Mouse (Mus musculus) embryonic facial prominence, embryonic 14.5 days (tissue): ENCODE results near the gene Gm4881. TPM values are rescaled to one million over a fixed set of nuclear protein-coding genes. Genes with fewer than 3 reads are reported as not detected.

Experiments used
- ATAC-seq: fragments of 200-750 bp; cut with Nextera tagmentation; 2 replicates; pipeline ENCODE4 v1.8.0; 2017; ENCODE audit warnings: low read depth, moderate number of reproducible peaks, moderate TSS enrichment
- DNase-seq: peaks from one replicate; pipeline ENCODE4 v3.0.0-alpha.2; 2015; ENCODE audit warnings: low spot score
- H3K27ac ChIP-seq: fragments of 300-500 bp; sonication (generic); replicated peaks from 2 replicates; pipeline ENCODE4 v1.5.1; 2014; ENCODE audit warnings: low read depth, mild to moderate bottlenecking, low read length, moderate library complexity
- H3K27me3 ChIP-seq: fragments of 300-500 bp; sonication (generic); replicated peaks from 2 replicates; pipeline ENCODE4 v1.6.1; 2014; ENCODE audit warnings: low read length; ENCODE audit not compliant: control insufficient read depth, insufficient read depth
- H3K36me3 ChIP-seq: fragments of 300-500 bp; sonication (generic); 2 replicates; pipeline ENCODE4 v1.6.1; 2014; ENCODE audit warnings: low read length, mixed read lengths; ENCODE audit not compliant: control insufficient read depth, insufficient read depth
- H3K4me1 ChIP-seq: fragments of 300-500 bp; sonication (generic); 2 replicates; pipeline ENCODE4 v1.6.1; 2014; ENCODE audit warnings: antibody characterized with exemption, low read length; ENCODE audit not compliant: control insufficient read depth, insufficient read depth
- H3K4me2 ChIP-seq: fragments of 300-500 bp; sonication (generic); 2 replicates; pipeline ENCODE4 v1.6.1; 2014; ENCODE audit warnings: low read depth, mild to moderate bottlenecking, low read length, moderate library complexity, mixed read lengths
- H3K4me3 ChIP-seq: fragments of 300-500 bp; sonication (generic); 2 replicates; pipeline ENCODE4 v1.5.1; 2014; ENCODE audit warnings: low read depth, mild to moderate bottlenecking, low read length
- H3K9ac ChIP-seq: fragments of 300-500 bp; sonication (generic); 2 replicates; pipeline ENCODE4 v1.6.1; 2014; ENCODE audit warnings: low read depth, mild to moderate bottlenecking, low read length, moderate library complexity, mixed read lengths
- H3K9me3 ChIP-seq: fragments of 300-500 bp; sonication (generic); 2 replicates; pipeline ENCODE4 v1.6.1; 2016; ENCODE audit warnings: low read length; ENCODE audit not compliant: control insufficient read depth
- whole genome bisulfite sequencing: fragments of 180-500 bp; shearing (Covaris S2); extraction: QIAGEN DNeasy Blood & Tissue Kit; methylation state at CpG from one replicate; pipeline ENCODE4 v1.1.7; 2014; 5-methylcytosine and 5-hydroxymethylcytosine counted together
- polyA plus RNA-seq: library from polyadenylated mRNA; unstranded; fragments of >200 nt; fragmentation: Nextera tagmentation; extraction: Ambion mirVana; gene quantifications from 2 replicates; pipeline ENCODE4 v1.2.1, GENCODE M21; 2014

Gene Gm4881
- polyA plus RNA-seq, 1 experiment from 2014 or later: not detected

- no peak for DNase-seq
These were observed 57.2 kb downstream of the Gm4881 start for GRCm38 (mm10) chr7:24887096-24887495.

DNA sequence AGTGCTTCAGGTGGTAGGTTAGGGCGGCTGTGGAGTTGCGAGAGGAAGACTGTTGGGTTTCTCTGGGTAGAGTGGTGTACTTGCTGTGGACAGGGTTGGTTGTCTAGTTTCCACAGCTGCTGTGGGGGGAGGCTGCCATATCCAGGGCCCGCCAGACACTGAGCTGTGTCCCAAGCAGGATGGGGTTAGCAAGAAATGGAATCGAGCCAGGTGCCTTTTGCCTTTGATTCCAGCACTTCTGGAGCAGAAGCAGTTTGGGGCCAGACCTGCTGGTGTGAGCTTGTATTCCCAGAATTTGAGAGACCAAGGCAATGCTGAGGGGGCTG lies 58.0 kb downstream of the Gm4881 start:
- no peak for ATAC-seq

More at GRCm38 (mm10) chr7:24887096-24887495, 57.2 kb downstream of the Gm4881 start:
- no peaks in the 10 kb centered on the region for H3K9me3 ChIP-seq
- H3K27me3 ChIP-seq: no peaks in the 10 kb centered on the region
- H3K36me3 ChIP-seq: peaks cover 63% of the 10 kb centered on the region
- H3K4me1 ChIP-seq: peaks cover 14% of the 10 kb centered on the region
- no peak for ATAC-seq
- H3K27ac ChIP-seq: no peak overlapping the region
- peak overlapping the region; percentile 87 for H3K4me2 ChIP-seq
- H3K4me3 ChIP-seq: peak overlapping the region; percentile 99; the same call in 1 of the 2 replicates
- H3K9ac ChIP-seq: peak overlapping the region; percentile 100
- WGBS: 69% methylated on average over 4 of the region's 4 CpGs

GRCm38 (mm10) chr7:24885468-24886307 lies 58.6 kb downstream of the Gm4881 start:
- H3K36me3 ChIP-seq: peaks cover 54% of the 10 kb centered on the region
- no peaks in the 10 kb centered on the region for H3K27me3 ChIP-seq
- ATAC-seq (no peak), DNase-seq (no peak)
- no peaks in the 10 kb centered on the region for H3K9me3 ChIP-seq
- H3K4me1 ChIP-seq: peaks cover 14% of the 10 kb centered on the region
- peak overlapping the region; percentile 100 for H3K9ac ChIP-seq
- WGBS: 35% methylated on average over 12 of the region's 12 CpGs
- H3K27ac ChIP-seq: peak overlapping the region; percentile 92
- peak overlapping the region; percentile 87 for H3K4me2 ChIP-seq
- H3K4me3 ChIP-seq: peak overlapping the region; percentile 99

More for the DNA sequence above, 58.0 kb downstream of the Gm4881 start:
- H3K4me3 ChIP-seq: peak overlapping the region; percentile 99
- DNase-seq: no peak
- H3K4me1 ChIP-seq: peaks cover 14% of the 10 kb centered on the region
- peak overlapping the region; percentile 100 for H3K9ac ChIP-seq
- peak overlapping the region; percentile 39; the same call in 1 of the 2 replicates for H3K27ac ChIP-seq
- H3K9me3 ChIP-seq: no peaks in the 10 kb centered on the region
- peak overlapping the region; percentile 87 for H3K4me2 ChIP-seq
- 50% methylated on average over 3 of the region's 4 CpGs for WGBS
- peaks cover 59% of the 10 kb centered on the region for H3K36me3 ChIP-seq
- no peaks in the 10 kb centered on the region for H3K27me3 ChIP-seq

- Histone ChIP-seq H3K36me3 (peaks cover 45% of the 10 kb centered on the region), H3K9ac (peak overlapping the region; percentile 100), H3K4me2 (peak overlapping the region; percentile 87), H3K9me3 (no peaks in the 10 kb centered on the region), H3K4me1 (peaks cover 14% of the 10 kb centered on the region), H3K27ac (peak overlapping the region; percentile 92), H3K27me3 (no peaks in the 10 kb centered on the region), H3K4me3 (peak overlapping the region; percentile 99)
- DNase-seq (no peak), ATAC-seq (no peak)
- WGBS: under 1% methylated on average over 35 of the region's 47 CpGs
These were observed 59.5 kb downstream of the Gm4881 start for GRCm38 (mm10) chr7:24884693-24885291.

GRCm38 (mm10) chr7:24883896-24884692 lies 60.2 kb downstream of the Gm4881 start, which contains the start of gene Rps19:
Rps19 (plus strand) TSS chr7:24884371.
- H3K9me3 ChIP-seq: no peaks in the 10 kb centered on the region
- peak within 1 kb of the TSS; percentile 100 for H3K9ac ChIP-seq
- DNase-seq (peak; percentile 100), ATAC-seq (peak; percentile 96)
- H3K27me3 ChIP-seq: no peaks in the 10 kb centered on the region
- H3K27ac ChIP-seq: peak within 1 kb of the TSS; percentile 92
- H3K4me2 ChIP-seq: peak within 1 kb of the TSS; percentile 87
- WGBS: under 1% methylated on average over 50 of the region's 57 CpGs
- peaks cover 14% of the 10 kb centered on the region for H3K4me1 ChIP-seq
- peak within 1 kb of the TSS; percentile 99 for H3K4me3 ChIP-seq
- peaks cover 38% of the 10 kb centered on the region for H3K36me3 ChIP-seq

GRCm38 (mm10) chr7:24882416-24883199 lies 61.7 kb downstream of the Gm4881 start:
- Histone ChIP-seq H3K27me3 (no peaks in the 10 kb centered on the region), H3K4me2 (no peak overlapping the region), H3K9me3 (no peaks in the 10 kb centered on the region), H3K9ac (no peak overlapping the region), H3K4me1 (peaks cover 14% of the 10 kb centered on the region), H3K27ac (no peak overlapping the region), H3K4me3 (no peak overlapping the region), H3K36me3 (peaks cover 23% of the 10 kb centered on the region)
- ATAC-seq (no peak), DNase-seq (no peak)
- 90% methylated on average over 9 of the region's 9 CpGs for WGBS

GRCm38 (mm10) chr7:24879620-24880019 lies 64.7 kb downstream of the Gm4881 start:
- H3K4me3 ChIP-seq: no peak overlapping the region
- 38% methylated on average over 2 of the region's 2 CpGs for WGBS

More at GRCm38 (mm10) chr7:24879620-24880019, 64.7 kb downstream of the Gm4881 start:
- Histone ChIP-seq H3K9me3 (no peaks in the 10 kb centered on the region), H3K36me3 (no peaks in the 10 kb centered on the region), H3K27me3 (no peaks in the 10 kb centered on the region), H3K4me2 (no peak overlapping the region), H3K4me1 (peaks cover 3% of the 10 kb centered on the region; the same call in 1 of the 2 replicates), H3K9ac (no peak overlapping the region), H3K27ac (no peak overlapping the region)
- DNase-seq (no peak), ATAC-seq (no peak)
